ENCODE assay signal across 22 mouse cellular contexts in the genomic region with DNA sequence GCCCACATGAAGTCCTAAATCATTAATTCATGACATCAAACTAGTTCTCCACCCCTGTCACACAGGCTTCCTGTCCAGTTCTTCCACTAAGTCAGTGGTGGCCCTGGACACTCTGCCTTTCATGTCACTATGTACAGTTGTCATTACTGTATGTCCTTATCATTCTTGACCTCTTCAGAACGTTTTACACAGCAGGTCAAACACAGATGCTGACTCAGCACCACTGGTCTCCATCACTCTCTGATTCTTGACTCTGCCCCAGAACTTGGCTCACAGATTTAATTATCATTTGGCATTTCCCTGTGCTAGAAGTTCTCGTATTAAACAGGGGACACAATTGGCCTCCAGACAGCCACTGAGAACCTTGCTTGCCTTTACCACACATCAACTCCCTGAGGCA.
DNase-seq lines count a peak whose midpoint lies in the region; ATAC-seq and TF ChIP-seq lines count a peak whose summit lies in the region.
"Had no signal": no experiment of that assay in that cellular context is flagged by ENCODE, and none has a peak within 500 bp of the region (broad histone marks: within the 10 kb centered on the region; RNA-seq: fewer than 3 reads in every experiment).

No protein-coding gene starts in this region.

- TF ChIP-seq EP300 in CH12.LX (IDR thresholded peaks at IDR 0.05; ENCODE audit: low read length) = no peak

- no peak for TF ChIP-seq POLR2A in CH12.LX (IDR thresholded peaks at IDR 0.05; ENCODE audit: low read depth, low read length)

- TF ChIP-seq RAD21 in CH12.LX (IDR thresholded peaks at IDR 0.05; ENCODE audit: low read depth, low read length) = no peak

- no peaks in the 10 kb centered on the region for H3K36me3 ChIP-seq in heart, embryonic 11.5 days (ENCODE audit: control insufficient read depth, insufficient read depth, low read length)
- H3K36me3 ChIP-seq in CH12.LX (replicated peaks in 1 of 2; ENCODE audit: control insufficient read depth in 1 of 2, insufficient read depth in 1 of 2, low read length in 1 of 2) = no peaks in the 10 kb centered on the region
- no peaks in the 10 kb centered on the region for H3K36me3 ChIP-seq in ES-E14 (ENCODE audit: control insufficient read depth, insufficient read depth, low read length, poor library complexity, severe bottlenecking)
- no peaks in the 10 kb centered on the region for H3K36me3 ChIP-seq in intestine, embryonic 16.5 days (ENCODE audit: control insufficient read depth, insufficient read depth, low read length)
- H3K36me3 ChIP-seq: G1E had no signal

- in situ Hi-C loops in CH12.LX (cut with MboI; ENCODE audit: low pct_ligation_motif_present, low pct_unique_long_range_greater_than_20kb, low sequenced_read_pairs) = loop anchor here (25.0 kb wide), 1 partner anchor 160 kb away; no protein-coding TSS in a partner anchor
- in situ Hi-C loops in ES-E14 (cut with MboI; ENCODE audit: low sequenced_read_pairs in 2 of 2, unreplicated experiment in 2 of 2) = loop anchor here in 1 of 2 experiments (10.0 kb wide), 1 partner anchor 167 kb away; no protein-coding TSS in a partner anchor

- 37% methylated on average over 2 of the region's 2 CpGs for WGBS in heart, embryonic 11.5 days (ENCODE audit: insufficient replicate concordance)
- 57% methylated on average over 2 of the region's 2 CpGs for WGBS in intestine, embryonic 16.5 days

- no peak for ATAC-seq in heart, embryonic 11.5 days (replicated peaks; ENCODE audit: insufficient number of reproducible peaks, low FRiP score, low TSS enrichment)
- ATAC-seq in intestine, embryonic 16.5 days = no peak
- ATAC-seq: activated CD4-positive, CD25-positive, alpha-beta regulatory T cell, adult 4 months; CD4-positive, CD25-positive, alpha-beta regulatory T cell, adult 4 months; Patski had no signal

- no peaks in the 10 kb centered on the region for H3K27me3 ChIP-seq in heart, embryonic 11.5 days (ENCODE audit: control insufficient read depth, insufficient read depth, low read length)
- H3K27me3 ChIP-seq in CH12.LX (replicated peaks) = peaks cover 9% of the 10 kb centered on the region
- H3K27me3 ChIP-seq in intestine, embryonic 16.5 days (replicated peaks; ENCODE audit: control insufficient read depth, insufficient read depth, low read length) = no peaks in the 10 kb centered on the region
- H3K27me3 ChIP-seq: Patski had no signal

- no peaks in the 10 kb centered on the region for H3K79me2 ChIP-seq in CH12.LX (replicated peaks; ENCODE audit: control insufficient read depth, extremely low read depth, insufficient read depth, poor library complexity, severe bottlenecking)

- no peak overlapping the region for H3K27ac ChIP-seq in heart, embryonic 11.5 days (ENCODE audit: low read depth, low read length)
- no peak overlapping the region for H3K27ac ChIP-seq in CH12.LX (ENCODE audit: insufficient read depth, low read depth)
- no peak overlapping the region for H3K27ac ChIP-seq in ES-E14 (ENCODE audit: insufficient read depth, low read depth, low read length, poor library complexity, severe bottlenecking)
- no peak overlapping the region for H3K27ac ChIP-seq in intestine, embryonic 16.5 days (ENCODE audit: low read length)

- H3K4me2 ChIP-seq in heart, embryonic 11.5 days = no peak overlapping the region
- H3K4me2 ChIP-seq in CH12.LX (ENCODE audit: insufficient read depth, low read depth, poor library complexity, severe bottlenecking) = no peak overlapping the region
- H3K4me2 ChIP-seq in intestine, embryonic 16.5 days (ENCODE audit: low read depth, low read length) = no peak overlapping the region

- TF ChIP-seq CTCF in CH12.LX (conservative IDR thresholded peaks at IDR 0.05 in 1 of 2, IDR thresholded peaks at IDR 0.05 in 1 of 2; ENCODE audit: low read depth in 2 of 2, low read length in 2 of 2) = no peak

- H3K4me1 ChIP-seq in heart, embryonic 11.5 days (ENCODE audit: control insufficient read depth, insufficient read depth, low read length) = no peaks in the 10 kb centered on the region; the same call in 1 of the 2 replicates
- H3K4me1 ChIP-seq in CH12.LX (ENCODE audit: control insufficient read depth in 1 of 2, insufficient read depth in 2 of 2) (no peaks in the 10 kb centered on the region), ES-E14 (ENCODE audit: control insufficient read depth in 2 of 2, insufficient read depth in 2 of 2, low read length in 2 of 2, poor library complexity in 1 of 2) (no peaks in the 10 kb centered on the region)
- no peaks in the 10 kb centered on the region for H3K4me1 ChIP-seq in intestine, embryonic 16.5 days (ENCODE audit: control insufficient read depth, insufficient read depth, low read length)

- peak; percentile 49 for DNase-seq in heart, adult 11 months
- DNase-seq in CH12.LX (ENCODE audit: extremely low read depth) = no peak
- DNase-seq in ES-E14 (ENCODE audit: low read depth, low spot score) = no peak
- no peak for DNase-seq in liver
- DNase-seq: adrenal gland, adult 2 months; adrenal gland, adult 8-10 months; adrenal gland, postnatal 10 days; adrenal gland, postnatal 14 days; adrenal gland, postnatal 25 days; adrenal gland, postnatal 36 days; B cell, adult 2 months; cerebellum, adult 11 months; cerebellum, adult 11-12 months; cerebellum, adult 18-20 months; cerebellum, adult 2 months; cerebellum, adult 8-10 months had no signal

- no peak overlapping the region for H3K4me3 ChIP-seq in heart, embryonic 11.5 days (ENCODE audit: low read depth, low read length)
- no peak overlapping the region for H3K4me3 ChIP-seq in CH12.LX (replicated peaks in 1 of 3; ENCODE audit: low read depth in 2 of 3, low read length in 2 of 3, poor library complexity in 1 of 3)
- no peak overlapping the region for H3K4me3 ChIP-seq in ES-E14 (ENCODE audit: insufficient read depth in 1 of 2, low read depth in 1 of 2, low read length in 2 of 2, poor library complexity in 1 of 2, severe bottlenecking in 1 of 2)
- no peak overlapping the region for H3K4me3 ChIP-seq in intestine, embryonic 16.5 days (ENCODE audit: low read length)

- dilution Hi-C loops in CH12.LX (cut with MboI; ENCODE audit: extremely low pct_ligation_motif_present, extremely low pct_unique_long_range_greater_than_20kb, low sequenced_read_pairs) = no loop called here

- H3K9me3 ChIP-seq in heart, embryonic 11.5 days (replicated peaks; ENCODE audit: control insufficient read depth, low read length) = no peaks in the 10 kb centered on the region
- H3K9me3 ChIP-seq in CH12.LX (replicated peaks; ENCODE audit: low read length) (no peaks in the 10 kb centered on the region), ES-E14 (ENCODE audit: control insufficient read depth, insufficient read depth, low read depth, low read length) (no peaks in the 10 kb centered on the region)
- no peaks in the 10 kb centered on the region for H3K9me3 ChIP-seq in intestine, embryonic 16.5 days (ENCODE audit: control insufficient read depth, low read length)

- no peak overlapping the region for H3K9ac ChIP-seq in heart, embryonic 11.5 days (ENCODE audit: low read depth, low read length)
- H3K9ac ChIP-seq in CH12.LX (ENCODE audit: insufficient read depth, low read depth) = no peak overlapping the region
- no peak overlapping the region for H3K9ac ChIP-seq in ES-E14 (ENCODE audit: insufficient read depth, low read depth, low read length, poor library complexity, severe bottlenecking)
- H3K9ac ChIP-seq in intestine, embryonic 16.5 days (ENCODE audit: low read depth, low read length) = no peak overlapping the region

TF ChIP-seq in CH12.LX, 34 proteins besides CTCF, POLR2A, EP300 and RAD21:
- no peak for TF ChIP-seq JUND (conservative IDR thresholded peaks at IDR 0.05; ENCODE audit: low read depth, low read length)
- TF ChIP-seq MEF2A (IDR thresholded peaks at IDR 0.05; ENCODE audit: borderline replicate concordance, low read depth, low read length) = no peak
- TF ChIP-seq POLR2AphosphoS2 (IDR thresholded peaks at IDR 0.05; ENCODE audit: low read depth, low read length) = no peak
- no peak for TF ChIP-seq RCOR1 (conservative IDR thresholded peaks at IDR 0.05; ENCODE audit: low read depth, low read length)
- no peak for TF ChIP-seq ZNF384 (IDR thresholded peaks at IDR 0.05; ENCODE audit: low read depth, low read length)
- TF ChIP-seq ZKSCAN1 (IDR thresholded peaks at IDR 0.05; ENCODE audit: borderline replicate concordance, low read depth, low read length) = no peak
- no peak for TF ChIP-seq KAT2A (IDR thresholded peaks at IDR 0.05; ENCODE audit: insufficient replicate concordance, low read length)
- TF ChIP-seq MAFK (IDR thresholded peaks at IDR 0.05; ENCODE audit: insufficient replicate concordance, low read length) = peak; percentile 73
TF ChIP-seq in CH12.LX: peak in this region for 1.

TF ChIP-seq in ES-E14, 5 proteins besides CTCF, POLR2A, EP300 and RAD21:
- no peak for TF ChIP-seq ZNF384 (IDR thresholded peaks at IDR 0.05; ENCODE audit: low read depth, low read length)
- peak; percentile 76; the same call in 1 of the 2 replicates for TF ChIP-seq MAFK (IDR thresholded peaks at IDR 0.05; ENCODE audit: insufficient read depth, low read depth, low read length)
